Mouse (Mus musculus): ENCODE data around the gene Tiam1.
A peak's percentile ranks its signal among the peaks of the same experiment; 100 is the strongest.

The Tiam1 gene

DNA sequence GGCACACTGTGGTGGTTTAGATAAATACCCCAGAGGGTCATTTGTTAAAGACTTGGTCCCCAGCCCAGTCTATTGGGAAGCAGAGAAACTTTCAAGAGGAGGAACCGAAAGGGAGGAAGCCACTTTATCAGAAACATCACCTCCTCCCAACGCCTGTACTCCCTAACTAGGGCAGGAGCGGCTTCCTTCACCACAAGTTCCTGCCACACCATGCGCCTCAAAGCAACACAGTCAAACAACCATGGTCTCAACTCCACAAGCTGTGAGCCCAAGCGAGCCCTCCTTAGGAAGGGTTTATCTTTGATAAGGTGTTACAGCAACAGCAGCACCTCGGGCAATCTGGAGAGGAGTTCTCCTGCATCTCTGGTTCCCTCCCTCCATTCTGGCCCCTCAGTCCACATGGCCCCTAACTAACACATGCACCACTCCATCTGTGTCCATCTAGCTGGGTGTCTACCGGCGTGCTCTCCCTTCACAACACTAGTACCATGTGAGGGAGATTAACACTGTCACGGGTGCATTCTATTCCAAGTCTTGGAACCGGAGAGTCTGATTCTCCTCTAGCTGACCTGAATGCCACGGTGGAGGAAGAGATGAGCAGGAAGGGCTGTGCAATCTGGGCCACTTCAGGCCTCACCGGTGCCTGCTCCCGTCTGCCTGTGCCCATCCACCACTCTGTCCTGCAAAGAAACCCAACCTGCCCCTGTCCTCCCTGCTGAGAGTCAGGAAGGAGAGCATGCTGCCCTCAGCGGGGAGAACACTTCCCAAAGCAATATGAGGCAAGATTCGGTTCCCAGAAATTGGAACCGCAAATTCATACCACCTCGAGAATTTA, 149.4 kb downstream of the Tiam1 start:
- peak; percentile 18 for DNase-seq (ENCODE audit: low read depth, low spot score)

DNA sequence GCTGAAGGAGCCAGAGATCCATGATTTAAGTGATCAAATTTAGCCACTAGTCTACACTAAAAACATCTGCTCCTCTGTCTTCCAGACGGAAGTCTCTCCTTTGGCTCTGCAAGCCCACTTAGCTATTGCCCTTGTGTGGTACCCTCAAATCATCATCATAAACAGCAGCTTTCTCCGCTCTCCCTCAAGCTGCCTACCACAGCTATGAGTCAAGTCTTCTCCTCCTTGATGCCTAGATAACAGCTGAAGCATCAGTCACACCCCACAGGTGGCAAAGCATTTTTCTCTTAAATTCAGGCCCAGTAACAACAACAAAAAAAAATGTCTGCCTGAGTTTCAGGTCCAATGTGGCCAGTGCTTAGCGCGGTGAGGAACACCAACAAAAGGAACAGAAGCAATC, 150.1 kb downstream of the Tiam1 start:
- DNase-seq (ENCODE audit: low read depth, low spot score), result no peak

DNA sequence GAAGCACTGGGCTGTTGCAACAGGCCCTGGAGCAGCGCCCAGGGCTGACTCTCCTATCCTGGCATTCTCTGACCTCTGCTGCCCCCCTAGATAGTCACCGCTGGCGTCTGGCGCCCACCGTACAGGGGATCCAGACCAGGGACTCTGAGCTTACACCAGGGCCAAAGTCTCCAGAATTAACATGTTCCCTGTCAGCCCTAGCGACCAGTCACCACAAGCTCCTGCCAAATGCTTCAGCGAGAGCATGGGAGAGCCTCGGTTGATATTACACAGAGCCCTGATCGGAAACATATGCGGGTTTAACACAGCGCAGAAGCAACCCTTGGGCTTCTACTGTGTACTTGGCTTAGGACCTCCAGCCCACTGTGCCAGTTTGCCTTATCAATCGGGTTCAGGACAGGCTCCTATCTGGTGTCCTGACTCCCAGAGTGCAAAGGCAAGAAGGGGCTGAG, 151.8 kb downstream of the Tiam1 start:
- DNase-seq (ENCODE audit: low read depth, low spot score), result no peak

DNA sequence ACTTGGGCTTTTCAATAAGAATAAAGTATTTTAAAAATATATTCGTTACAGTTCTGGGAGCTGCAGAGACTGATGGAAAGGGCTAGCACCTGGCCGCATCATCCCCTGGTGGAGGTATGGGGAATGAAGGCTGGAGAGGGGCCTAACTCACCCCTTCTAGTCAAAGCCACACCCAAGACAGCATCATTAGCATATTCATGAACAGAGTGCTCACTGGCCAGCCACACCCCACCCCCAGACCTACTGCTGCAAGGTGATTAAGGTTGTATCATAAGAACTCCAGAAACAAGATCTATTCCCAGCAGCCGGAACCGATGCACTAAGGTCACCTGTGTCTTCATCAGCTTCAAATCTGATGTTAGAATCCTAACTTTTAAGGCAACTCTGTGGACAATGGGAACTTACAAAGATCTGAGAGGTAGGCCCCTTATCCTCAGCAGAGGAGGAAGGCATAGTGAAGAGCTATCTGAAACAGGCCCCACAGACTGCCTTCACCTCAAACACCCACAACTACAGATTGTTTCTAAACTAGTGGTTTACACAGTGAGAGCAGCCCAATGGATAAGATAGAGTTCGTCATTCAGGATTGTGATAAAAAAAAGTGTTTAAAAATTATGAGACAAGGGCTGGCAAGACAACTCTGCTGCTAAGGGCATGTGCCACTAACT, 153.1 kb downstream of the Tiam1 start:
- DNase-seq (ENCODE audit: low read depth, low spot score), result no peak

DNA sequence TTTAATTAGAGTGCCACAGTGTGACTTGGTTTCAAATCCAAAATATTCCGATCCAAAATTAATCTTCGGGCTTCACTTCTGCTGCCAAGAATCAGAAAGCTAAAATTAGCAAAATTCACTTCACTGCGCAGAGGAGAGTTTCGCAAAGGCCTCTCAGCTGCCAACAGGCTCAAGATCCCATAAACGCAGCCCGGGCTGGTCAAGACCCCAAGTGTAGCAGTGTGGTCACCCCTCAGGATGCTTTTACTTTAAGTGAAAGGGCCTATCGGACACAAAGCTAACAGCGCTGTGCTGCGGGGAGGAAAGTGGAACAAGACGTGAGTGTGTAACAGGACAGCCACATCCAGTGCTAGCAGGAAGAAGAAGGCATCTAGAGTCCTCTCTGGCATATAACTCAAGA, 153.8 kb downstream of the Tiam1 start:
- no peak for DNase-seq (ENCODE audit: low read depth, low spot score)

DNA sequence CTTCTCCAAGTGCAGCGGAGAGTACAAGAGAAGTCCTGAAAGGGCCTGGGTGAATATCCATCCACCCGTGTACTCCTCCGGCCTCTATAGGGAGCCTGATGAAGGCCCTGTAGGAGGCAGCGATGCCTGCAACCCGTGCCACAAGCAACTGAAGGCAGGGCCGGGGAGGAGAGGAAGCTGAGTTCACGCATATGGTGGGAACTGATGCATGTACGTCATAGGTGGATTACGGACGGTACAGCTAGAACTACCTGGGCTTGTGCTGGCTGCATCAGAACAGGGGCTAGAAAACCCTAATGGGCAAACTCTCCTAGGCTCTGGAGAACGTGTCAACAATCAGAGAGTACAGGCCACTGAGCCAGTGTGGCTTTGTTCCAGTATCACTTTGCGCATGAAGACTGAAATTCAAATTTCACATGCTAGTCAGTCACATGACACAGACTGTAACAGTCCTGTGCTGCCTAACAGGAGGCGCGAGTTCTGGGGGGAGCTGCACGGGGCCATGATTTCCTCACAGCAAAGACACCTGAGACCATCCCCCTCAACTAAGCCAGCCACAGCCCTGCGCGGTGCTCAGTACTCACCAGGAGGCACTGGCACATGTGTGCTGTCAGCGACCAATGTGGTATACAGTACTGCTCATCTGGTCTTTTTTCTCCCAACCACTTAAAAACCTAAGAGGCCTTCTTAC, 156.8 kb downstream of the Tiam1 start:
- DNase-seq (ENCODE audit: low read depth, low spot score), result peak; percentile 65

DNA sequence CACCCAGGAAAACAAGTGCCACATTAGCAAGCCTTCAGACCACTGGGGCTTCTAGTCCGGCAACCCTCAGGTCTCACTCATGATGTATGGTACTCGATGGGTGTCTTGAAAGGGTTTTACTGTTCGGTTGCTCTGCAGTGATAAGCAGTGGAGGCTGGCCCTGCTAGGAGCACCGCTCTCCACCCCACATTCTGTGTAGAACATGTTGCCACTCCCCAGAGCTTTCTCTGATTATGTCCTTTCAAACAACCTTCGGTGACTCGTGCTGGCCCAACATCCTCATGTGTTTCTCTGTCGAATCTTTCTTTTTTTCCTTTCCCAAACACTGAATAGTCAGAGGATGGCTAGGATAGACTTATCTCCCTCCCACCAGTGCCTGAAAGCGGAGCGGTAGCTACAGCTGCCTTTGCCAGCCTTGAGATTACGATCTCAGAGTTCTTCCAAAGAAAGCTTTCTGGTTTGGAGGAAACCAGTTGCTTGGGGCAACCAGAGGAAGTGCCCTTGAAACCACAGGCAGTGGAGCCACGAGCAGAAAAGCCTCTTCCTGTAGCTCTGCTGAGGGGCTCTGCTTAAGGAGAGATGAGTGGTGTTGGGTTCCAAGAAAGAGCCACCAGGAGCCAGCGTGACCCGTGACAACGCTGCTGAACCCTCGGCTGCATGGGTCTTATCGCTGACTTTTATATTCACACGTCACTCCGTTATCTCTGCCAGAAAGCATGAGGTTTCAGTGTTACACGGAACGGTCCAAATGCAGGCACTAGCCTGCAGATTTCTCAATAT, 157.7 kb downstream of the Tiam1 start:
- DNase-seq (ENCODE audit: low read depth, low spot score), result peak; percentile 70

DNA sequence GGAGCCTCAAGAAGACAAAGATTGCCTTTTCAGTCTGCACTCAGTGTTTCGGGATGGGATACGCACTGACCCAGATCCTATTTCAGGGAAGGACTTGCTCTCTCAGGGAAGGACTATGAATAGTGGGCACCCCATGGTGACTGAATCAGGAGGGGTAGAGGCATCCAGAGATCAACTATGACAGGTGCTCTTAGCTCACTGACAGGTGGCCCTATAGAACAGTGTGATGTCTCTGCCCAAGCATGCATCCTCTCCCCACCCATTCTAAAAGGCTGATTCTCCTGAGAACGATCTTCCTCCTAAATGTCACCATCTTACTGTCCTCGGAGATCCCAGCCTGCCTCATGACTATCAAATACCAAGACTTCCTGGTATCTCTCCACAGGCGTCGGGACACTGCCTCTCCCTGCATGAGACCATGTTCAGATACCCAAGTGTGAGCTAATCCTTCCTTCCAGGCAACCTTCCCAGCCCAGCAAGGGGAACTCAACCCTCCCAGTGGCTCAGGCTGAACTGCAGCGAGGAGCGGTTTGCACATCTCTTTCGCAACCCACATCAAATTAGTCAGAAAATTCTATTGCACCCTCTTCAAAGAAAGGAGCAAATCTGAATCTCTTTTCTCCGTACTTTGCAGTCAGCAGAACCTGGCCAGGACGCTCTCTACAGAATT, 163.4 kb downstream of the Tiam1 start:
- no peak for DNase-seq (ENCODE audit: low read depth, low spot score)

DNA sequence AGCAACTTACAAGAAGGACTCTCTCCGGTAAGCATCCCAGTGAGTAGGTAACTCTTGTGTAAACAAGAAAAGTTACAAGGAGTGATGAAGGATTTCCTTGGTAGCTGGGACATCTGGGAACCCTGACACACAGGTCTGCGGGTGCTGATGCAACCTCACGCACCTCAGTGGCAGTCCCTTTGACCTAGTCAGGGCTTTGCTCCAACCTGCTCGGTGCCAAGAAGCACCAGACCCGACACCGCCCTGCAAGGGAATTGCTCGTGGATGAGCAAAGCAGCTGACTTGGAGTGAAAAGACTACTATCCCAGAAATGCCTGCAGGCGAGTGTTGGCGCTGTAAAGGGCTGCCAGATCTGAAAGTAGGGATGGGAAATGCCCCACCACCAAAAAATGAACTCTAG, 168.1 kb downstream of the Tiam1 start:
- DNase-seq (ENCODE audit: low read depth, low spot score), result no peak

DNA sequence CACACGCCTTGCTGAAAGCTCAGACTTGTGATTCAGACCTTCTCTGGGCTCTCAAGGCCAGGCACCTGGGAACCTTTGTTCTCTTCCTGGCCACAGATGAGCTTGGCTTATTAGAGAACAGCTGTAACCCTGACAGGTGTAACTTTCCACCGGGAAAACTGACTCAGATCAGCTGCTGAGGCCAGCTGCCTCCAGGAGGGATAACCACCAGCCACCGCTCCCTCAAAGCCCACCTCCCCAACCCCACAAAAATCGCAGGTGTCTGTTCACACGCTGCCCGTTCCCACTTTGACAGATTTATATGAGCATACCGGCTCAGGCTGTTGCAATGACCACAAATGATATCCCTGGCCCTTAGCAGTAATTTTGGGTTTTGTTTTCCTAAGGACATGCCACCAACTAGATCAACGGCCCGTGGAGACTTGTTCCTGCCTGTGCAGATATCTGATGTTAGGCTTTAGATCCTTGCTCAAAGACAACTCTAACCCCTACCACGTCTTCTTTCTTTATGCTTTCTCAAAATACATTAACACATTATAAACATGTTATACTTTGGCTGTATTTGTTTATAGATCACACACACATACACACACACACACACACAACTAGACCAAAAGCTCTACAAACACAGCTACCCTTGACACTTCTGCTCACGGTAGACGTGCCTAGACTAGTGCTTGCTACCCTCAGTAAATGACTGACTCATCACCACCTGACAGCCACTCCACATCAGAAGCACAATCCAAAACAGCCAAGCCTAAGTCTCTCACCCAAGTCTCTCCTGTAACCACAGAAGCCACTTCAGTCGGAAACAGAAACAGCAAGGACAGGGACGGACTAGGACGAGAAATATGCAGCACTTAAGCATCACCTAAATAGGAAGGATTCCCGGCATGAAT, 169.5 kb downstream of the Tiam1 start:
- peak; percentile 34 for DNase-seq (ENCODE audit: low read depth, low spot score)

DNA sequence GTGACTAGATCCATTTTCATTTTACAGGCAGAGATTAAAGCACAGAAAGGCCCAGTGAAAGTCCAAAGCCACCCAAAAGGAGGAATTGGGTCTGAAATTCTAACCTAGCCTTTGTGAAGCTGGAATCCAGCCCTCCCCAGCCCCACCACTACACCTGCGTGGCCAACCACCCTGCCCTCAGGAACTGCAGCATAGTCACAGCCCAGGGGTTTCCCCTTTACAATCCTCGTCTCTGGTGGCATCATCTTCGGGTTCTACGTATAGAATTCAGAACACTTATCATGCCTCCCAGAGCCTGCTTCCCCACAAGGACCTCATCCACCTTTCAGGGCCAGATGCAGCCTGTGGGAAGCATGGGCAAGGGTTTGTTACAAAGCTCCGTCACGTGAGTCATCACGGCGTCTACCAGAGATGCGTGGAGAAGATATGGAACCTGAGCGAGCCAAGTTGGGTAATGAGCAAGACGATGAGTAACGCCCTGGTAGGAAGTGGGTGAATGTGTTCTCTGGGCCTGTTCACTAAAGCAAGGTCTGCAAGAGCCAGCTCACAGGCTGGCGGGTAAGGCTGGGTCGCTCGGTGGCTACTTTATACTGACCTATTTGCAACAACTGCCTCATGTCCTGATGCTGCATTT, 170.6 kb downstream of the Tiam1 start:
- peak; percentile 80 for DNase-seq (ENCODE audit: low read depth, low spot score)

DNA sequence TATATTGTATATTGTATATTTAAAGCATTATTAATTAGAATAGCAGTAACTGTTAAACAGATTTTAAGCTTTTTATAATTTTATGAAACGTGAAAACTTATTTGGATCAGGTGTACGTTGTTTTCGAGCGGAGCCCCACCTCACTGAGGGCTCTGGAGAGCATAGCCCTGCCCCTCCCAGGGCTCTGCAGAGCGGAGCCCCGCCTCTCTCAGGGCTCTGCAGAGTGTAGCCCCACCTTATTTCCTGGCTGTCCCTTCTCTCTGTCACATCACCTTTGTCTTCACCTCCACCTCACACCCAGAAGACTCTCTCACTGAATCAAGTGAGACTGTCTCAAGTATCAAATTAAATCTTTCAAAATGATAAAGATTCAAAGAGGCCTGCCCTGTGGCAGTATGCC, 171.6 kb downstream of the Tiam1 start:
- DNase-seq (ENCODE audit: low read depth, low spot score), result peak; percentile 24

DNA sequence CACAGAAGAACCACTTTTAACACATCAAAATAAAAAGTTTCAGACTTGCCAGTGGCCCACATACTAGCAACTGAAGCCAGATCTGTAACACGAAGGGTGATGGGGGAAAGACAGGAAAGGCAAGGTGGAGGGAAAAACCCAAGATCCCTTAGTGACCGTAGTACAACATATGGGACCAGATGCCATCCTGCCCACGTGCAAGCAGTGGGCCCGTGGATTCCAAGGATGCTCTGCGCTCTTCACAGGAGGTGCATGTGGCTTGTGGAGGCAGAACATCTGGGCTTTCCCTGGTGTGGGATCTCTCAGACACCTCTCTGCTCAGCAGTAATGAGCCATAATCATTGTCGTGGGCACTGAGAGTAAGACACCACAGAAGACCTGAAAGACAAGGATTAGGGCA, 175.5 kb downstream of the Tiam1 start:
- no peak for DNase-seq (ENCODE audit: low read depth, low spot score)

DNA sequence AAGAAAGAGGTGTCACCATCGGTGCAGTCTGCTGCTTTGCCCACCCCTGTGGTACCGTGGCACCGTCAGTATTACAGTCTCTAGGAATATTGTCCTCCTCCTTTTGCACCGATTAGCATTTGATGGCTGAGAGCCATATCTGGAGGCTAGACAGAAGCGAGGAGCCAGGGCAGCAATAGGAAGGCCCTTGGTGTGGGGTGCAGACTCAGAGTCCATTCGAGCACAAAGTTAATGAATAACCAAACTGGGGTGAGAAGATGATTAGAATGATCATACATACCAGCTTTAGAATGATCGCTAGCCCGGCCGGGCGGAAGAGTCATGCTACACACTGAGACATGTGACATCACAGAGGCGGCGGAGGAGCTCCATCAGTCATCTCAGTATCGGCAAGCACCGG, 180.7 kb downstream of the Tiam1 start:
- no peak for DNase-seq (ENCODE audit: low read depth, low spot score)

DNA sequence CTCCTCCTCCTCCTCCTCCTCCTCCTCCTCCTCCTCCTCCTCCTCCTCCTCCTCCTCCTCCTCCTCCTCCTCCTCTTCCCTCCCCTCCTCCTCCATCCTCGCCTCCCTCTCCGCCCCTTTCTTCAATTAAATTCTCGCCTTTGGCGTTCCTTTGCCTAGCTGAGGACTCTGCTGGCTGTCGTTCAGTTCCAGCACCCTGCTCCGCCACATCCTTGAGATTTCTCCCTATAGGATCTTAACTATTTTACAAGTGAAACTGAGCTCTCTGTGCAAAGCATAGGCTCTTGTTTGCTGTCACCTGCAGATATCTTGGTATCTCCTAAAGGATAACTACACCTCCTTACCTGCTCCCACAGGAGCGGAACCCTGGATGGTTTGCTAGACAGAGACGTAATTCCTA, 182.7 kb downstream of the Tiam1 start:
- DNase-seq (ENCODE audit: low read depth, low spot score), result no peak

DNA sequence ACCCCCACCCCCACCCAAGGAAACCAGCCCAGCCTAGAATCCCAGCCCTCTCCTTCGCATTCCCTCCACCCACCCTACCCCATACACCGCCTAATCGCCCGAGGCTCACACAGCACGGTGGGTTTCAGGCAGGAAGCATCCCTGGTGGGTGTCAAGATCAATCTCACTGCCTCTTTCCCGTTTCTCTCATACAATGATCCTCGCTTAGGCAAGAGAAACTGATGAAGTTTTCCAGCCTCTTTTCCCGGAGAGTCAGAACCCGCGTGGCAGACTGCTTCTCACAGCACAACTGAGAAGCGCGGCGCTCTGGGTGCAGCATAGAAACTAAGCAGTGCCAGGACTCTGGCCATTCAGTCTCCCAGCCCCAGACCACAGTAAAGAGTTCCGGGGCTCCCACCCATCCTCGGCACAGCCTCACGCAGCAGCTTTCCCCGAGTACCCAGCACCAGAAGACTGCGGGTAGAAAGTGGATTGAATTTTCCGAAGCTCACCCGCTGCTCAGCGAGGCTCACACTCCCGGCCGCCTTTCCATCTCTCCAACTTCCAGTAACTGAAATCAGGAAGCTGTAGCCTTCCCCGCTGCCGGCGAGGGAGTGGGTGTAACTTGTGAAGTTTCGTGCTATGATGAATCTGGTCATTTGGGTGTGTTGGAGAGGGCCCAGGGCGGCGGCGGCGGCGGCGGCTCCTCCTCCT, 183.2 kb downstream of the Tiam1 start:
- DNase-seq (ENCODE audit: low read depth, low spot score), result peak; percentile 25

DNA sequence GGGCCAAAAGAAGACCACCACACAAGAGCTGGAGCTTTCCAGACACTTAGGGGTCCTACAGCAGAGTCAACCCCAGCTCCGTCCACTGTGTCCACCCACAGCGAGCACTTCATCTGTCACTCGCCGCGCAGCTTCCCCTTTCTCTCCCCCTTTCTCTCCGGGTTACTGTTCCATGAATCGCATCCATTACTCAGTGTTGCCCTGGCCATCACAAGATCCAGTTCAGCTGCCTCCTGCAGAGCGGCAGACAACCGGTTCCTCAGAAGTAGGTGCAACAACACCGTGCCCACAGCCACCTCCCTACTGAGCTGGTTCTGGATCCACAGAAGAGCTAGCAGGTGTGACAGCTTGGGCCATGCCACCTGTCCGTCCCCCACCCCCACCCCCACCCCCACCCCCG, 184.6 kb downstream of the Tiam1 start:
- no peak for DNase-seq (ENCODE audit: low read depth, low spot score)

DNA sequence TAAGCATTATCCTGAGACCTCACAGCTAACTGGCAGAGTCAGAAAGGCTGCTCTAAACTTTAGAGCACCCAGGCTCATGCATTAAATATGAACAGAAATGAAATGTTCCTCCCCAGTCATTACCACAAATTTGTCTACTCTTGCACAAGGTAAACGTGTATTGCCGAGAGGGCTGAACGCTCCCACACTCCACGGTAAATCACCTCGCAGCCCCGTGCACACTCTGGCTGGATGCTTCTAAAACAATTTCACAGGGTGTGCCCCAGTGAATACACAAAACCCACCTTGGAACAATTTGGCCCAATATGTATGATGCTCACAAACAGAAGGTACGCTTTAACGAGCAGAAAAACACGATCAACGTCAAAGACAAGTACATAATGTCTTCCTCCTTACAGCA, 185.5 kb downstream of the Tiam1 start:
- DNase-seq (ENCODE audit: low read depth, low spot score), result no peak

DNA sequence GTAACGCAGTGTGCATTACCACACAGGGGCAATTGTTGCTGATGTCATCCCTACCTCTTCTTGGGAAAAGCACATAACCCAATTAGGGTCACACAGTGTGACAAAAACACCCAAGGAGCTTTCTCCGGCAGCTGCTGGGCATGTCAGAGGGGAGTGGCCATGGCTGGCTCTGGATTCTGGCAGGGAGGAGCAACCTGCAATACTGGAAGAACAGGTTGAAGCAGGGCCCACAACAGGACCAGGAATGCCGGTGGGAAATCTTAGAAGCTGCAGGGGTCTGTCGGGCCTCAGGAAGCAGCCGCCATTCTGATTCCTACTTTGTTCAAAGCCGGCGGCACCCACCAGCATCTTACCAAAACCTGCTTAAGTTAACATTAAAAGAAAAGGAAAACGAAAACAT, 189.0 kb downstream of the Tiam1 start:
- DNase-seq (ENCODE audit: low read depth, low spot score), result no peak
